Mouse (Mus musculus): ENCODE results near the gene Cep170. TPM values are rescaled to one million over a fixed set of nuclear protein-coding genes. Genes with fewer than 3 reads are reported as not detected.

Cep170 gene
- total RNA-seq, 2 experiments from 2014 or later = 100 TPM

GRCm38 (mm10) chr1:176826931-176827330, 13.1 kb upstream of the Cep170 start:
- DNase-seq (ENCODE audit: low spot score in 2 of 2) = no peak
- intact Hi-C loops (cut with DNase I) = no loop called here

- intact Hi-C loops (cut with DNase I) = no loop called here
- DNase-seq (ENCODE audit: low spot score in 2 of 2) = no peak
These were observed 12.3 kb upstream of the Cep170 start for GRCm38 (mm10) chr1:176826186-176826585.

- intact Hi-C loops (cut with DNase I) = no loop called here
- DNase-seq (ENCODE audit: low spot score in 2 of 2) = no peak
These were observed 11.2 kb upstream of the Cep170 start for GRCm38 (mm10) chr1:176825084-176825483.

GRCm38 (mm10) chr1:176824611-176825010, 10.7 kb upstream of the Cep170 start:
- intact Hi-C loops (cut with DNase I) = no loop called here
- DNase-seq (ENCODE audit: low spot score in 2 of 2) = no peak

- no peak for DNase-seq (ENCODE audit: low spot score in 2 of 2)
- intact Hi-C loops (cut with DNase I) = no loop called here
These were observed 10.0 kb upstream of the Cep170 start for GRCm38 (mm10) chr1:176823889-176824288.

- intact Hi-C loops (cut with DNase I) = no loop called here
- DNase-seq (ENCODE audit: low spot score in 2 of 2) = no peak
These were observed 9.1 kb upstream of the Cep170 start for GRCm38 (mm10) chr1:176822949-176823348.

GRCm38 (mm10) chr1:176821929-176822328, 8.1 kb upstream of the Cep170 start:
- DNase-seq (ENCODE audit: low spot score in 2 of 2) = no peak
- intact Hi-C loops (cut with DNase I) = no loop called here

- no peak for DNase-seq (ENCODE audit: low spot score in 2 of 2)
- intact Hi-C loops (cut with DNase I) = no loop called here
These were observed 4.9 kb upstream of the Cep170 start for GRCm38 (mm10) chr1:176818763-176819162.

- intact Hi-C loops (cut with DNase I) = no loop called here
- no peak for DNase-seq (ENCODE audit: low spot score in 2 of 2)
These were observed 4.3 kb upstream of the Cep170 start for GRCm38 (mm10) chr1:176818147-176818546.

GRCm38 (mm10) chr1:176816728-176817127, 2.9 kb upstream of the Cep170 start:
- DNase-seq (ENCODE audit: low spot score in 2 of 2) = no peak
- intact Hi-C loops (cut with DNase I) = no loop called here

GRCm38 (mm10) chr1:176814591-176815062, 760 bp upstream of the Cep170 start, which contains the start of gene Sdccag8:
Gene Sdccag8 (plus strand): TSS chr1:176814660.
- intact Hi-C loops (cut with DNase I) = no loop called here
- peak; percentile 93 to 99 for DNase-seq (ENCODE audit: low spot score in 2 of 2)

GRCm38 (mm10) chr1:176813292-176814035, 403 bp downstream of the Cep170 start:
- intact Hi-C loops (cut with DNase I) = no loop called here
- peak; percentile 81 to 87 for DNase-seq (ENCODE audit: low spot score in 2 of 2)

GRCm38 (mm10) chr1:176812491-176813291, 1.2 kb downstream of the Cep170 start:
- no peak for DNase-seq (ENCODE audit: low spot score in 2 of 2)
- intact Hi-C loops (cut with DNase I) = no loop called here

GRCm38 (mm10) chr1:176811892-176812291, 2.0 kb downstream of the Cep170 start:
- intact Hi-C loops (cut with DNase I) = no loop called here
- no peak for DNase-seq (ENCODE audit: low spot score in 2 of 2)

- intact Hi-C loops (cut with DNase I) = no loop called here
- DNase-seq (ENCODE audit: low spot score in 2 of 2) = no peak
These were observed 3.7 kb downstream of the Cep170 start for GRCm38 (mm10) chr1:176810161-176810560.

- DNase-seq (ENCODE audit: low spot score in 2 of 2) = peak; percentile 60 to 71
- intact Hi-C loops (cut with DNase I) = no loop called here
These were observed 13.0 kb downstream of the Cep170 start for GRCm38 (mm10) chr1:176800728-176801365.

- intact Hi-C loops (cut with DNase I) = no loop called here
- peak in 1 of 2 experiments; percentile 46 for DNase-seq (ENCODE audit: low spot score in 2 of 2)
These were observed 15.2 kb downstream of the Cep170 start for GRCm38 (mm10) chr1:176798673-176799072.

GRCm38 (mm10) chr1:176792175-176792574, 21.7 kb downstream of the Cep170 start:
- intact Hi-C loops (cut with DNase I) = no loop called here
- no peak for DNase-seq (ENCODE audit: low spot score in 2 of 2)

GRCm38 (mm10) chr1:176789326-176789725, 24.5 kb downstream of the Cep170 start:
- DNase-seq (ENCODE audit: low spot score in 2 of 2) = no peak
- intact Hi-C loops (cut with DNase I) = no loop called here

GRCm38 (mm10) chr1:176774533-176774932, 39.3 kb downstream of the Cep170 start:
- no peak for DNase-seq (ENCODE audit: low spot score in 2 of 2)
- intact Hi-C loops (cut with DNase I) = no loop called here
